Mouse (Mus musculus) erythroid progenitor cell, adult 5-6 weeks (primary cell): Measurements from ENCODE around the gene Hist1h4n. TPM values are rescaled to one million over a fixed set of nuclear protein-coding genes. Genes with fewer than 3 reads are reported as not detected.
A peak's percentile ranks its signal among the peaks of the same experiment; 100 is the strongest.

Source experiments
- ATAC-seq: replicated peaks from 2 replicates; pipeline ENCODE4 v1.8.0; 2016; ENCODE audit warnings: moderate number of reproducible peaks, mild to moderate bottlenecking, moderate TSS enrichment, inconsistent platforms; ENCODE audit not compliant: poor library complexity, low FRiP score, severe bottlenecking
- total RNA-seq, 2 experiments: library from RNA; stranded (forward) in 1 of 2; stranded (reverse) in 1 of 2; fragments of 150-400 nt in 1 of 2; fragments of 186-747, 209-891 nt in 1 of 2; gene quantifications; 2 replicates each; pipeline versions ENCODE4 v1.2.3 to v1.2.4; 2015 to 2017; ENCODE audit warnings: low replicate concordance in 2 of 2

The Hist1h4n gene
- total RNA-seq, 2 experiments from 2014 or later = 258 to 2,740 TPM

DNA sequence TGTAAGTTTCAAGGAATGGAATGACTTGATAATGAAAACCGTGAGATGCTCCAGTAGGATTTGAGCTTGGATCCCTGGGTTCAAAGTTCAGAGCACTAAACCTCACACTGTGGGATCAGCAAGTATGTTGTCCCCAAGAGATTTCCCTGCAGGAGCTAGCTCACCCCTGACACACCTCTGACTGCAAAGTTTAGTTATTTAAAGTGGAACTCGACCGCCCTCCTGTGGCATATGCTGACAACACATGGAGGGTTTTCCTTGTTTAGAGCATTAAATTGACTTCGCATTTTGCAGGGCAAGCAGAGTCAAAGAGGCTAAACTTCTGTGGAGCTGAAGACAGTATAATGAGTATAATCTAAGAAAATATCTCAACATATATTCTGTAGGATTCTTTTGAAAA lies 28.9 kb downstream of the Hist1h4n start:
- ATAC-seq = peak; percentile 83

DNA sequence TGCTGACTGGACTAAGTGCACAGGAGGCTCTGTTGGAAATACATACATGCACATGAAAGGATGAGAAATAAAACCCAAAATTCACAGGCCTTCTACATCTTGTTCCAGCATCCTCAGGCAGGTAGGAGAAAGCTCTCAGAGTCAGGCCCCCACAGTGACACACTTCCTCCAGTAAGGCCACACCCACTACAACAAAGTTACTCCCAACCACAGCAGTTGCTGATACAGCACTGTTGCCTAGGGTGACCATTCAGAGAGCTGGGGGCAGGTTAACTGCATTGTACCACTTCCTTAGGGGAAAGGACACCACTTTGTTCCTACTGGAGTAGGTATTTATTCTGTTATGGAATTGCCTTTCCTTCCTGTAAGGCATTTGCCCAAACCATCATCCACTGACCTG lies 34.8 kb downstream of the Hist1h4n start:
- ATAC-seq = peak; percentile 80

GRCm38 (mm10) chr13:21795584-21795983 lies 36.4 kb downstream of the Hist1h4n start:
- no peak for ATAC-seq

- ATAC-seq = no peak
Observed at GRCm38 (mm10) chr13:21790601-21791283, 41.3 kb downstream of the Hist1h4n start.

DNA sequence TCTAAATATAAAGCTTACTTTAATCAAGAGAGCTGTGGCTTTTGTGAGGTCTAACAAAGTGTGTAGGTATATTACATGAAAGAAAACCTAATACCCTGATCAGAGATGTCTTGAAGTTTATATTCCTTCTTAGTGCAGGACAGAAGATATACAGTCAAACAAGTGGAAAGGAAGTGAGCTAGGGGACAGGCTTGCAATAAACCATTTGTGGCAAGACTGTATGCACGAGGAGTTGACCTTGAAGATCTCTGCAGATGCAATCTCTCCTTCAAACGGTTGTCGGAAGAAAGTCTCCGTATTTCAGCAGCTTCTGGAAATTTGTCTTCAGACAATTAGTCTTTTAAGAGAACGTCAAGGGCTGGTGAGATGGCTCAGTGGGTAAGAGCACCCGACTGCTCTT lies 42.1 kb downstream of the Hist1h4n start:
- no peak for ATAC-seq

- ATAC-seq = no peak
Observed at GRCm38 (mm10) chr13:21787760-21788593, 44.0 kb downstream of the Hist1h4n start.

DNA sequence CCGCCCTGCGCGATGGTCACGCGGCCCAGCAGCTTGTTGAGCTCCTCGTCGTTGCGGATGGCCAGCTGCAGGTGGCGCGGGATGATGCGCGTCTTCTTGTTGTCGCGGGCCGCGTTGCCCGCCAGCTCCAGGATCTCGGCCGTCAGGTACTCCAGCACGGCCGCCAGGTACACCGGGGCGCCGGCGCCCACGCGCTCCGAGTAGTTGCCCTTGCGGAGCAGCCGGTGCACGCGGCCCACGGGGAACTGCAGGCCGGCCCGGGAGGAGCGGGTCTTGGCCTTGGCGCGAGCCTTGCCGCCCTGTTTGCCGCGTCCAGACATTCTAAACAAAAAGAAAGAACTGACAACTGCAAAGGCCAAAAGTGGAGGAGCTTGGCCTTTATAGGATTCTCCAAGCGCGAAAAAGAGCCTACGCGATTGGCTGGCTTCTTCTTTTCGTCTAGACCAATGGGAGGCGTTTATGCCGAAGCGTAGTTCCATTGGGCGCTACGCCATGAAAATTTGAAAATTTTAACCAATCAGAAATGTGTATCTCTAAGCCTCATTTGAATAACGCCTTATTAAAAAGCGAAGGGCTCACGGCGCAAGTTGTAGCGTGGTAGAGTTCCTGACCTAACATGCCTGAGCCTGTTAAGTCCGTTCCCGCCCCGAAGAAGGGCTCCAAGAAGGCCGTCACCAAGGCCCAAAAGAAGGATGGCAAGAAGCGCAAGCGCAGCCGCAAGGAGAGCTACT lies 44.9 kb downstream of the Hist1h4n start, which contains the start of the genes Hist1h2an and Hist1h2bp:
TSS of gene Hist1h2an (minus strand) at position 320 of the 731 bp plus-strand sequence.
TSS of gene Hist1h2bp (plus strand) at position 563 of the 731 bp plus-strand sequence.
- ATAC-seq = peak; percentile 74

GRCm38 (mm10) chr13:21786189-21786898 lies 45.7 kb downstream of the Hist1h4n start:
- peak; percentile 8 for ATAC-seq

GRCm38 (mm10) chr13:21784311-21784710 lies 47.7 kb downstream of the Hist1h4n start:
- no peak for ATAC-seq

- no peak for ATAC-seq
Observed at GRCm38 (mm10) chr13:21783734-21784161, 48.2 kb downstream of the Hist1h4n start.

DNA sequence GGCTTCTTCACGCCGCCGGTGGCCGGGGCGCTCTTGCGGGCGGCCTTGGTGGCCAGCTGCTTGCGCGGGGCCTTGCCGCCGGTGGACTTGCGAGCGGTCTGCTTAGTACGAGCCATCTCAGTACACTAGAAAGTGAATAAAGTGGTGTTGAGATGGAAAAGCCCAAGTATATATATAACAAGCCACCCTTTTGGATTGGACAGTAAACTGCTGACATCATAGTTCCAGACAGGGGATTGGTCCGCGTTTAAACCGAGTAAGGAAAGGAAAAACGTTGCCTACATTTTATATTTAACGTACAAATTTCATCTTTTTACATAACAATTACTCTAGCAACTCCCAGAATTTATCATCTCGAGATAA lies 48.8 kb downstream of the Hist1h4n start, which contains the start of gene Hist1h3i:
TSS of gene Hist1h3i (minus strand) at position 116 of the 363 bp plus-strand sequence.
- 0 out of 2 replicates have a peak, but pooled peaks have one; percentile 8 for ATAC-seq

- peak; percentile 3 for ATAC-seq
Observed at GRCm38 (mm10) chr13:21782361-21783254, 49.4 kb downstream of the Hist1h4n start.

Other genes with a start within 250 kb of the Hist1h4n start
- gene Olfr1362, start 218.2 kb downstream of the Hist1h4n start, total RNA-seq (2015; ENCODE audit: low replicate concordance) = not detected in 2 replicates
- not detected in 2 replicates for gene Olfr1362, start 218.2 kb downstream of the Hist1h4n start, total RNA-seq (2017; ENCODE audit: low replicate concordance)
- gene Olfr11, start 189.7 kb downstream of the Hist1h4n start, total RNA-seq (2015; ENCODE audit: low replicate concordance) = not detected in 2 replicates
- not detected in 2 replicates for gene Olfr11, start 189.7 kb downstream of the Hist1h4n start, total RNA-seq (2017; ENCODE audit: low replicate concordance)
- not detected in 2 replicates for gene Olfr1361, start 168.8 kb downstream of the Hist1h4n start, total RNA-seq (2015; ENCODE audit: low replicate concordance)
- gene Olfr1361, start 168.8 kb downstream of the Hist1h4n start, total RNA-seq (2017; ENCODE audit: low replicate concordance) = not detected in 2 replicates
- not detected in 2 replicates for gene Olfr1360, start 154.8 kb downstream of the Hist1h4n start, total RNA-seq (2015; ENCODE audit: low replicate concordance)
- not detected in 2 replicates for gene Olfr1360, start 154.8 kb downstream of the Hist1h4n start, total RNA-seq (2017; ENCODE audit: low replicate concordance)
- gene Olfr1359, start 134.1 kb downstream of the Hist1h4n start, total RNA-seq (2015; ENCODE audit: low replicate concordance) = not detected in 2 replicates
- gene Olfr1359, start 134.1 kb downstream of the Hist1h4n start, total RNA-seq (2017; ENCODE audit: low replicate concordance) = not detected in 2 replicates
- gene Hist1h2bl, start 116.1 kb downstream of the Hist1h4n start, total RNA-seq (2015; ENCODE audit: low replicate concordance) = 989 and 1,130 TPM in 2 replicates
- 1,595 and 2,060 TPM in 2 replicates for gene Hist1h2bl, start 116.1 kb downstream of the Hist1h4n start, total RNA-seq (2017; ENCODE audit: low replicate concordance)
- gene Hist1h2ai, start 115.8 kb downstream of the Hist1h4n start, total RNA-seq (2015; ENCODE audit: low replicate concordance) = 22.6 and 24.1 TPM in 2 replicates
- 2,450 and 5,888 TPM in 2 replicates for gene Hist1h2ai, start 115.8 kb downstream of the Hist1h4n start, total RNA-seq (2017; ENCODE audit: low replicate concordance)
- gene Hist1h3h, start 114.5 kb downstream of the Hist1h4n start, total RNA-seq (2015; ENCODE audit: low replicate concordance) = 64.9 and 143 TPM in 2 replicates
- gene Hist1h3h, start 114.5 kb downstream of the Hist1h4n start, total RNA-seq (2017; ENCODE audit: low replicate concordance) = 379 and 793 TPM in 2 replicates
- gene Hist1h2bm, start 110.2 kb downstream of the Hist1h4n start, total RNA-seq (2015; ENCODE audit: low replicate concordance) = 396 and 580 TPM in 2 replicates
- gene Hist1h2bm, start 110.2 kb downstream of the Hist1h4n start, total RNA-seq (2017; ENCODE audit: low replicate concordance) = 1,330 and 1,438 TPM in 2 replicates
- gene Hist1h4j, start 97.1 kb downstream of the Hist1h4n start, total RNA-seq (2015; ENCODE audit: low replicate concordance) = 12.6 and 18.4 TPM in 2 replicates
- gene Hist1h4j, start 97.1 kb downstream of the Hist1h4n start, total RNA-seq (2017; ENCODE audit: low replicate concordance) = 900 and 1,530 TPM in 2 replicates
- gene Hist1h4k, start 81.7 kb downstream of the Hist1h4n start, total RNA-seq (2015; ENCODE audit: low replicate concordance) = 298 and 381 TPM in 2 replicates
- gene Hist1h4k, start 81.7 kb downstream of the Hist1h4n start, total RNA-seq (2017; ENCODE audit: low replicate concordance) = 3,827 and 6,951 TPM in 2 replicates
- gene Hist1h2ak, start 78.4 kb downstream of the Hist1h4n start, total RNA-seq (2015; ENCODE audit: low replicate concordance) = 480 and 792 TPM in 2 replicates
- 4,887 and 6,345 TPM in 2 replicates for gene Hist1h2ak, start 78.4 kb downstream of the Hist1h4n start, total RNA-seq (2017; ENCODE audit: low replicate concordance)
- 1,688 and 1,944 TPM in 2 replicates for gene Hist1h2bn, start 78.1 kb downstream of the Hist1h4n start, total RNA-seq (2015; ENCODE audit: low replicate concordance)
- gene Hist1h2bn, start 78.1 kb downstream of the Hist1h4n start, total RNA-seq (2017; ENCODE audit: low replicate concordance) = 6,530 and 7,011 TPM in 2 replicates
- gene Hist1h1b, start 51.6 kb downstream of the Hist1h4n start, total RNA-seq (2015; ENCODE audit: low replicate concordance) = 1,815 and 1,971 TPM in 2 replicates
- gene Hist1h1b, start 51.6 kb downstream of the Hist1h4n start, total RNA-seq (2017; ENCODE audit: low replicate concordance) = 4,746 and 7,405 TPM in 2 replicates
- 807 and 971 TPM in 2 replicates for gene Hist1h3i, start 48.8 kb downstream of the Hist1h4n start, total RNA-seq (2015; ENCODE audit: low replicate concordance)
- 793 and 862 TPM in 2 replicates for gene Hist1h3i, start 48.8 kb downstream of the Hist1h4n start, total RNA-seq (2017; ENCODE audit: low replicate concordance)
- gene Hist1h2an, start 45.0 kb downstream of the Hist1h4n start, total RNA-seq (2015; ENCODE audit: low replicate concordance) = 9.4 and 13.4 TPM in 2 replicates
- 1,681 and 2,099 TPM in 2 replicates for gene Hist1h2an, start 45.0 kb downstream of the Hist1h4n start, total RNA-seq (2017; ENCODE audit: low replicate concordance)
- gene Hist1h2bp, start 44.7 kb downstream of the Hist1h4n start, total RNA-seq (2015; ENCODE audit: low replicate concordance) = 31.0 and 96.0 TPM in 2 replicates
- gene Hist1h2bp, start 44.7 kb downstream of the Hist1h4n start, total RNA-seq (2017; ENCODE audit: low replicate concordance) = 241 and 315 TPM in 2 replicates
- gene Hist1h2bq, start 22.0 kb downstream of the Hist1h4n start, total RNA-seq (2015; ENCODE audit: low replicate concordance) = 607 and 1,040 TPM in 2 replicates
- 124 and 1,223 TPM in 2 replicates for gene Hist1h2bq, start 22.0 kb downstream of the Hist1h4n start, total RNA-seq (2017; ENCODE audit: low replicate concordance)
- 587 and 743 TPM in 2 replicates for gene Hist1h2ao, start 21.7 kb downstream of the Hist1h4n start, total RNA-seq (2015; ENCODE audit: low replicate concordance)
- gene Hist1h2ao, start 21.7 kb downstream of the Hist1h4n start, total RNA-seq (2017; ENCODE audit: low replicate concordance) = 2,181 TPM in 1 of 2 replicates, not detected in the other
- gene Hist1h4m, start 20.4 kb downstream of the Hist1h4n start, total RNA-seq (2015; ENCODE audit: low replicate concordance) = 328 and 512 TPM in 2 replicates
- gene Hist1h4m, start 20.4 kb downstream of the Hist1h4n start, total RNA-seq (2017; ENCODE audit: low replicate concordance) = 4,244 and 7,239 TPM in 2 replicates
- 209 and 329 TPM in 2 replicates for gene Hist1h2ap, start 1.3 kb upstream of the Hist1h4n start, total RNA-seq (2015; ENCODE audit: low replicate concordance)
- 6,300 and 16,342 TPM in 2 replicates for gene Hist1h2ap, start 1.3 kb upstream of the Hist1h4n start, total RNA-seq (2017; ENCODE audit: low replicate concordance)
- 696 and 939 TPM in 2 replicates for gene Hist1h2br, start 1.5 kb upstream of the Hist1h4n start, total RNA-seq (2015; ENCODE audit: low replicate concordance)
- gene Hist1h2br, start 1.5 kb upstream of the Hist1h4n start, total RNA-seq (2017; ENCODE audit: low replicate concordance) = 393 and 1,610 TPM in 2 replicates
- not detected in 2 replicates for gene Zfp184, start 112.9 kb upstream of the Hist1h4n start, total RNA-seq (2015; ENCODE audit: low replicate concordance)
- 1.3 TPM in 1 of 2 replicates, not detected in the other for gene Zfp184, start 112.9 kb upstream of the Hist1h4n start, total RNA-seq (2017; ENCODE audit: low replicate concordance)
- not detected in 2 replicates for gene Pom121l2, start 149.0 kb upstream of the Hist1h4n start, total RNA-seq (2015; ENCODE audit: low replicate concordance)
- gene Pom121l2, start 149.0 kb upstream of the Hist1h4n start, total RNA-seq (2017; ENCODE audit: low replicate concordance) = not detected in 2 replicates
- gene Prss16, start 177.5 kb upstream of the Hist1h4n start, total RNA-seq (2015; ENCODE audit: low replicate concordance) = 4.0 TPM in 1 of 2 replicates, not detected in the other
- gene Prss16, start 177.5 kb upstream of the Hist1h4n start, total RNA-seq (2017; ENCODE audit: low replicate concordance) = not detected in 2 replicates
- 4.6 TPM in 1 of 2 replicates, not detected in the other for gene Hist1h2ah, start 203.4 kb upstream of the Hist1h4n start, total RNA-seq (2015; ENCODE audit: low replicate concordance)
- 2,615 and 4,600 TPM in 2 replicates for gene Hist1h2ah, start 203.4 kb upstream of the Hist1h4n start, total RNA-seq (2017; ENCODE audit: low replicate concordance)
- gene Hist1h2bk, start 203.7 kb upstream of the Hist1h4n start, total RNA-seq (2015; ENCODE audit: low replicate concordance) = 206 and 707 TPM in 2 replicates
- 2,593 and 2,906 TPM in 2 replicates for gene Hist1h2bk, start 203.7 kb upstream of the Hist1h4n start, total RNA-seq (2017; ENCODE audit: low replicate concordance)
- 116 and 173 TPM in 2 replicates for gene Hist1h4i, start 209.2 kb upstream of the Hist1h4n start, total RNA-seq (2015; ENCODE audit: low replicate concordance)
- 364 and 489 TPM in 2 replicates for gene Hist1h4i, start 209.2 kb upstream of the Hist1h4n start, total RNA-seq (2017; ENCODE audit: low replicate concordance)
- 142 and 172 TPM in 2 replicates for gene Hist1h2ag, start 210.7 kb upstream of the Hist1h4n start, total RNA-seq (2015; ENCODE audit: low replicate concordance)
- gene Hist1h2ag, start 210.7 kb upstream of the Hist1h4n start, total RNA-seq (2017; ENCODE audit: low replicate concordance) = 3,967 and 4,951 TPM in 2 replicates
- gene Hist1h2bj, start 211.0 kb upstream of the Hist1h4n start, total RNA-seq (2015; ENCODE audit: low replicate concordance) = 153 and 245 TPM in 2 replicates
- gene Hist1h2bj, start 211.0 kb upstream of the Hist1h4n start, total RNA-seq (2017; ENCODE audit: low replicate concordance) = 1,461 and 1,550 TPM in 2 replicates